Mouse (Mus musculus) embryonic facial prominence, embryonic 11.5 days (tissue): Measurements from ENCODE around the gene P4ha2. TPM values are rescaled to one million over a fixed set of nuclear protein-coding genes. Genes with fewer than 3 reads are reported as not detected.
A peak's percentile ranks its signal among the peaks of the same experiment; 100 is the strongest.

Experiments
- ATAC-seq: fragments of 200-750 bp; cut with Nextera tagmentation; replicated peaks from 2 replicates; pipeline ENCODE4 v1.8.0; 2017; ENCODE audit warnings: low read depth; ENCODE audit not compliant: insufficient number of reproducible peaks, low FRiP score, low TSS enrichment
- DNase-seq: peaks from one replicate; pipeline ENCODE4 v3.0.0-alpha.2; 2015; ENCODE audit warnings: low spot score
- H3K27ac ChIP-seq: fragments of 300-500 bp; sonication (generic); replicated peaks from 2 replicates; pipeline ENCODE4 v1.5.1; 2014; ENCODE audit warnings: mild to moderate bottlenecking, low read depth, low read length, control low read depth
- H3K27me3 ChIP-seq: fragments of 300-500 bp; sonication (generic); 2 replicates; pipeline ENCODE4 v1.6.1; 2014; ENCODE audit warnings: mild to moderate bottlenecking, low read length, moderate library complexity, mixed read lengths; ENCODE audit not compliant: control insufficient read depth, insufficient read depth
- H3K36me3 ChIP-seq: fragments of 300-500 bp; sonication (generic); replicated peaks from 2 replicates; pipeline ENCODE4 v1.6.1; 2014; ENCODE audit warnings: low read depth, mild to moderate bottlenecking, low read length, moderate library complexity, mixed read lengths; ENCODE audit not compliant: control insufficient read depth, insufficient read depth
- H3K4me1 ChIP-seq: fragments of 300-500 bp; sonication (generic); 2 replicates; pipeline ENCODE4 v1.6.1; 2014; ENCODE audit warnings: low read length, mixed read lengths; ENCODE audit not compliant: control insufficient read depth, insufficient read depth
- H3K4me2 ChIP-seq: fragments of 300-500 bp; sonication (generic); 2 replicates; pipeline ENCODE4 v1.6.1; 2014; ENCODE audit warnings: low read depth, mild to moderate bottlenecking, control low read depth, low read length, moderate library complexity
- H3K4me3 ChIP-seq: fragments of 300-500 bp; sonication (generic); 2 replicates; pipeline ENCODE4 v1.5.1; 2014; ENCODE audit warnings: low read depth, low read length, control low read depth
- H3K9ac ChIP-seq: fragments of 300-500 bp; sonication (generic); replicated peaks from 2 replicates; pipeline ENCODE4 v1.6.1; 2014; ENCODE audit warnings: mild to moderate bottlenecking, control low read depth, low read length
- H3K9me3 ChIP-seq: fragments of 300-500 bp; sonication (generic); replicated peaks from 2 replicates; pipeline ENCODE4 v1.6.1; 2016; ENCODE audit warnings: mild to moderate bottlenecking, low read length, inconsistent platforms, mixed read lengths; ENCODE audit not compliant: control insufficient read depth
- WGBS: fragments of 180-500 bp; shearing (Covaris S2); extraction: QIAGEN DNeasy Blood & Tissue Kit; methylation state at CpG from one replicate; pipeline ENCODE4 v1.1.7; 2014; 5-methylcytosine and 5-hydroxymethylcytosine counted together
- polyA plus RNA-seq: library from polyadenylated mRNA; unstranded; fragments of >200 nt; fragmentation: Nextera tagmentation; extraction: Ambion mirVana; gene quantifications from 2 replicates; pipeline ENCODE4 v1.2.1, GENCODE M21; 2014

Gene P4ha2
- 41.5 and 42.8 TPM in 2 replicates for polyA plus RNA-seq

GRCm38 (mm10) chr11:54100045-54100691 is at the start of gene P4ha2:
Gene P4ha2, plus strand, starts transcription at chr11:54100095.
- Histone ChIP-seq H3K9ac (peak within 1 kb of the TSS; percentile 71), H3K27me3 (no peaks in the 10 kb centered on the region), H3K4me1 (no peaks in the 10 kb centered on the region), H3K4me3 (peak within 1 kb of the TSS; percentile 65), H3K36me3 (no peaks in the 10 kb centered on the region), H3K4me2 (peak within 1 kb of the TSS; percentile 98), H3K9me3 (no peaks in the 10 kb centered on the region), H3K27ac (no peak within 1 kb of the TSS)
- ATAC-seq = peak; percentile 13; the same call in 1 of the 2 replicates
- peak; percentile 9 for DNase-seq
- 55% methylated on average over 10 of the region's 10 CpGs for WGBS

GRCm38 (mm10) chr11:54050205-54050604 is 49.7 kb upstream of the P4ha2 start:
- DNase-seq = no peak
- ATAC-seq = no peak
- Histone ChIP-seq H3K27ac (no peak overlapping the region), H3K9ac (no peak overlapping the region), H3K9me3 (no peaks in the 10 kb centered on the region), H3K4me1 (no peaks in the 10 kb centered on the region), H3K4me3 (no peak overlapping the region), H3K4me2 (no peak overlapping the region), H3K36me3 (no peaks in the 10 kb centered on the region), H3K27me3 (no peaks in the 10 kb centered on the region)
- WGBS = 63% methylated on average over 2 of the region's 2 CpGs

- DNase-seq (no peak), ATAC-seq (no peak)
- Histone ChIP-seq H3K36me3 (no peaks in the 10 kb centered on the region), H3K9me3 (no peaks in the 10 kb centered on the region), H3K9ac (no peak overlapping the region; the same call in 1 of the 2 replicates), H3K4me2 (no peak overlapping the region), H3K27ac (no peak overlapping the region), H3K27me3 (no peaks in the 10 kb centered on the region), H3K4me3 (no peak overlapping the region), H3K4me1 (no peaks in the 10 kb centered on the region)
- WGBS = 89% methylated on average over 7 of the region's 7 CpGs
Measured at GRCm38 (mm10) chr11:54051161-54051560, 48.7 kb upstream of the P4ha2 start.

GRCm38 (mm10) chr11:54052128-54052527 is 47.8 kb upstream of the P4ha2 start:
- Histone ChIP-seq H3K9ac (no peak overlapping the region), H3K27ac (no peak overlapping the region), H3K4me1 (no peaks in the 10 kb centered on the region), H3K36me3 (no peaks in the 10 kb centered on the region), H3K27me3 (no peaks in the 10 kb centered on the region), H3K9me3 (no peaks in the 10 kb centered on the region), H3K4me3 (no peak overlapping the region), H3K4me2 (no peak overlapping the region)
- WGBS = 89% methylated on average over 5 of the region's 5 CpGs
- ATAC-seq (no peak), DNase-seq (no peak)

GRCm38 (mm10) chr11:54053090-54053489 is 46.8 kb upstream of the P4ha2 start:
- H3K4me1 ChIP-seq = peaks cover 5% of the 10 kb centered on the region
- no peaks in the 10 kb centered on the region for H3K36me3 ChIP-seq
- no peaks in the 10 kb centered on the region for H3K27me3 ChIP-seq
- no peaks in the 10 kb centered on the region for H3K9me3 ChIP-seq
- no peak overlapping the region for H3K4me2 ChIP-seq
- H3K4me3 ChIP-seq = no peak overlapping the region
- 88% methylated on average over 7 of the region's 7 CpGs for WGBS
- DNase-seq (no peak), ATAC-seq (no peak)
- no peak overlapping the region for H3K9ac ChIP-seq
- no peak overlapping the region for H3K27ac ChIP-seq

- WGBS = 35% methylated on average over 6 of the region's 6 CpGs
- Histone ChIP-seq H3K27me3 (no peaks in the 10 kb centered on the region), H3K9me3 (no peaks in the 10 kb centered on the region), H3K27ac (no peak overlapping the region), H3K4me2 (no peak overlapping the region), H3K4me3 (no peak overlapping the region), H3K9ac (no peak overlapping the region), H3K36me3 (no peaks in the 10 kb centered on the region), H3K4me1 (peaks cover 11% of the 10 kb centered on the region)
- peak; percentile 82 for DNase-seq
- ATAC-seq = no peak
Measured at GRCm38 (mm10) chr11:54054257-54054656, 45.6 kb upstream of the P4ha2 start.

- 27% methylated on average over 8 of the region's 8 CpGs for WGBS
- Histone ChIP-seq H3K36me3 (no peaks in the 10 kb centered on the region), H3K4me1 (peaks cover 11% of the 10 kb centered on the region)
Measured at GRCm38 (mm10) chr11:54056132-54056531, 43.8 kb upstream of the P4ha2 start.

GRCm38 (mm10) chr11:54057428-54057827 is 42.5 kb upstream of the P4ha2 start:
- ATAC-seq = peak; percentile 79

More at GRCm38 (mm10) chr11:54056132-54056531, 43.8 kb upstream of the P4ha2 start:
- no peak overlapping the region for H3K27ac ChIP-seq
- DNase-seq = no peak
- no peak overlapping the region for H3K4me2 ChIP-seq
- H3K4me3 ChIP-seq = no peak overlapping the region
- no peak overlapping the region for H3K9ac ChIP-seq
- no peaks in the 10 kb centered on the region for H3K27me3 ChIP-seq
- no peaks in the 10 kb centered on the region for H3K9me3 ChIP-seq
- ATAC-seq = no peak

More at GRCm38 (mm10) chr11:54057428-54057827, 42.5 kb upstream of the P4ha2 start:
- 11% methylated on average over 2 of the region's 2 CpGs for WGBS
- peak; percentile 86 for DNase-seq
- H3K27me3 ChIP-seq = no peaks in the 10 kb centered on the region
- H3K4me2 ChIP-seq = no peak overlapping the region; the same call in 1 of the 2 replicates
- peaks cover 11% of the 10 kb centered on the region for H3K4me1 ChIP-seq
- H3K27ac ChIP-seq = peak overlapping the region; percentile 89
- no peaks in the 10 kb centered on the region; the same call in 1 of the 2 replicates for H3K36me3 ChIP-seq
- H3K4me3 ChIP-seq = no peak overlapping the region
- no peaks in the 10 kb centered on the region for H3K9me3 ChIP-seq
- H3K9ac ChIP-seq = 0 out of 2 replicates have a peak overlapping the region, but pooled peaks have one; percentile 19
